Mouse (Mus musculus): ENCODE results near the gene Tmem151a. TPM values are rescaled to one million over a fixed set of nuclear protein-coding genes. Genes with fewer than 3 reads are reported as not detected.

The Tmem151a gene
- polyA plus RNA-seq, 1 experiment from 2014 or later = 0.89 TPM

DNA sequence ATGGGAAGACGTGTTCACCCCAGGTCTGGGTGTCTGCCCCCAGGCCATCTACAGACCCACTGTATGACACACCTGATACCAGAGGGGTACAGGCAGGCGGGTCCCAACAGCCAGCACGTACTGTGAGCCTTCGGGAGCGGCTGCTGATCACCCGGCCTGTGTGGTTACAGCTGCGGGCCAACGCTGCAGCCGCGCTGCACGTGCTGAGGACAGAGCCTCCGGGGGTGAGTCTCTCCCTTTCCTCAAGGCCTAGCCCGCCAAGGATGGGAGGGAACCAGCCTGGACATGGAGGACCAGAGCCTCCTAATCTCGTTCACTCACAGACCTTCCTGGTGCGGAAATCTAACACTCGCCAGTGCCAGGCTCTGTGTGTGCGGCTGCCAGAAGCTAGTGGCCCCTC lies 34.3 kb downstream of the Tmem151a start:
- H3K4me1 ChIP-seq (replicated peaks) = peaks cover 9% of the 10 kb centered on the region
- H3K9ac ChIP-seq = no peak overlapping the region
- no peak overlapping the region for H3K27ac ChIP-seq
- ATAC-seq (ENCODE audit: low read depth) (no peak), DNase-seq (no peak)
- H3K4me2 ChIP-seq = peak overlapping the region; percentile 27; the same call in 1 of the 2 replicates
- 13% methylated on average over 17 of the region's 17 CpGs for WGBS (ENCODE audit: insufficient replicate concordance)
- H3K27me3 ChIP-seq = peaks cover 53% of the 10 kb centered on the region
- H3K36me3 ChIP-seq = peaks cover 36% of the 10 kb centered on the region
- no peaks in the 10 kb centered on the region for H3K9me3 ChIP-seq (replicated peaks)
- H3K4me3 ChIP-seq (replicated peaks) = peak overlapping the region; percentile 20

- Histone ChIP-seq H3K27ac (no peak within 1 kb of the TSS), H3K9ac (no peak within 1 kb of the TSS), H3K4me3 (replicated peaks) (peak within 1 kb of the TSS; percentile 20), H3K9me3 (replicated peaks) (no peaks in the 10 kb centered on the region), H3K27me3 (peaks cover 49% of the 10 kb centered on the region), H3K36me3 (peaks cover 41% of the 10 kb centered on the region), H3K4me1 (replicated peaks) (peaks cover 9% of the 10 kb centered on the region), H3K4me2 (peak within 1 kb of the TSS; percentile 27; the same call in 1 of the 2 replicates)
- WGBS (ENCODE audit: insufficient replicate concordance) = 23% methylated on average over 14 of the region's 14 CpGs
- DNase-seq (no peak), ATAC-seq (ENCODE audit: low read depth) (peak; percentile 25; the same call in 1 of the 2 replicates)
Observed at GRCm38 (mm10) chr19:5050047-5050905, 35.1 kb downstream of the Tmem151a start, which contains the start of gene Rin1. Rin1 (plus strand) TSS chr19:5050481.

GRCm38 (mm10) chr19:5049325-5049724 lies 36.0 kb downstream of the Tmem151a start:
- H3K4me2 ChIP-seq = no peak overlapping the region

DNA sequence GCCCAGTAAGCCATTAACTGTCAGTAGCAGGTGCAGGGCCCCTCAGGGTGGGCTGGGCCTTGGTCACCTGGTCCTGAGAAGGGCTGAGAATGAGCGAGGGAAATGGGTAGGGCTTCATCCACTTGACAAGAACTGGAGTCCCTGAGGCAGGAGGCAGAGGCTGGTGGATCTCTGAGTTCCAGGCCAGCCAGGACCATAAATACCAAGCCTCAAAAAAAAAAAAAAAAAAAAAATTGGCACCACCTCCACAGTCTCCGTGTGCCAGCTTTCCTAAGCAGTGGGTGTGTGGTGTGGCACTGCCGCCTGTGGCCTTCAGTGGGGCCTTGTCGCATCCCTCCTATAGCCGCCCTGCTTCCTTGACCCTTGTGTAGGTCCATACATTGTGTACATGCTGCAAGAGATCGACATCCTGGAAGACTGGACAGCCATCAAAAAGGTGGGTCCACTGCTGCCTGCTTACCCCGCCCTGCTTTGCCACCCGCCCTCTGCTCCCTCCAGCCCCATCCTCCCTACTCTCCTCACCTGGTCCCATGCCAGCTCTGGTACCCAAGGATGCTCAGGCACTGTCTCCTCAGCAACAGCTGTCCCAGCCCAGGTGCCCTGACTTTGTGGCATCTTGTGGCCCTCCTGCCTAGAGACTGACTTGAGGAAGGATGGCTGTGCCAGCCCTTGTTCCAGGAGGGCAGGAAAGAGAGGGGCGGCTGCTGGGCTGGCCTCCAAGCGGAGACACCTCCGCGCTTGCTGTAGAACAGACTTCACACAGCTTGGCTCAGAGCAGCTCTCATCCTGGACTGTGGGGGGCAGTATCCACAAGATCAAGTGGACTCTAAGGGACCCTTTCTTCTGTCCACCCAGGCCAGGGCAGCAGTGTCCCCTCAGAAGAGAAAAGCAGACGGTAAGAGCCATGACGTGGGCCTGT lies 36.9 kb downstream of the Tmem151a start:
- Histone ChIP-seq H3K9ac (no peak overlapping the region), H3K36me3 (peaks cover 50% of the 10 kb centered on the region), H3K27me3 (peaks cover 31% of the 10 kb centered on the region), H3K4me1 (replicated peaks) (peaks cover 9% of the 10 kb centered on the region), H3K27ac (no peak overlapping the region), H3K9me3 (replicated peaks) (no peaks in the 10 kb centered on the region), H3K4me2 (no peak overlapping the region), H3K4me3 (replicated peaks) (no peak overlapping the region)
- no peak for ATAC-seq (ENCODE audit: low read depth)
- WGBS (ENCODE audit: insufficient replicate concordance) = 77% methylated on average over 14 of the region's 14 CpGs
- no peak for DNase-seq

More at GRCm38 (mm10) chr19:5049325-5049724, 36.0 kb downstream of the Tmem151a start:
- Histone ChIP-seq H3K4me3 (replicated peaks) (no peak overlapping the region), H3K27ac (no peak overlapping the region), H3K27me3 (peaks cover 41% of the 10 kb centered on the region), H3K4me1 (replicated peaks) (peaks cover 9% of the 10 kb centered on the region), H3K9ac (no peak overlapping the region), H3K9me3 (replicated peaks) (no peaks in the 10 kb centered on the region), H3K36me3 (peaks cover 45% of the 10 kb centered on the region)
- no peak for ATAC-seq (ENCODE audit: low read depth)
- WGBS (ENCODE audit: insufficient replicate concordance) = 69% methylated on average over 6 of the region's 6 CpGs
- DNase-seq = no peak

- 68% methylated on average over 4 of the region's 4 CpGs for WGBS (ENCODE audit: insufficient replicate concordance)
- Histone ChIP-seq H3K27ac (no peak overlapping the region), H3K4me3 (replicated peaks) (no peak overlapping the region), H3K4me1 (replicated peaks) (peaks cover 22% of the 10 kb centered on the region), H3K9ac (no peak overlapping the region), H3K9me3 (replicated peaks) (no peaks in the 10 kb centered on the region), H3K36me3 (peaks cover 54% of the 10 kb centered on the region), H3K4me2 (no peak overlapping the region), H3K27me3 (peaks cover 3% of the 10 kb centered on the region; the same call in 1 of the 2 replicates)
- no peak for DNase-seq
- no peak for ATAC-seq (ENCODE audit: low read depth)
Observed at GRCm38 (mm10) chr19:5045531-5045930, 39.8 kb downstream of the Tmem151a start.

DNA sequence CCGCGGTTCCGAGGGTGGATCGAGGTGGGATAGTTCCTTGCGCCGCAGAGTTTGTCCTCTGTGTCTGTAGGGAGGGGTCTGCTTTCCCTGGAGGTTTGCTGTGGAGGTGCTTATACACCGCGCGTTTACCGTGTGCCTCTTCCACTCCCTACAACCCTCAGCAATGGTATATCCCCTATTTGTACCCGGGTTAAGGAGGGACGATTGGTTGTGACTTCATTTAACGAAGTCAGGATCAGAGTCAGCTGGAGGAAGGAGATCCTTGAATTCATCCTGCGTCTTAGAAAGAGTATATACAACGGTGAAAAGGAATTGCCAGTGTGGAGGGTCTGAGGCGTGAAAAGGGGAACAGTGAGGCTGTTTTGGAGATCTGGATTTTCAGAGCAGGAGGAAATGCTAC lies 43.7 kb downstream of the Tmem151a start:
- peak overlapping the region; percentile 75 for H3K4me3 ChIP-seq (replicated peaks)
- H3K4me2 ChIP-seq = peak overlapping the region; percentile 95
- peak overlapping the region; percentile 82 for H3K27ac ChIP-seq
- H3K9ac ChIP-seq = peak overlapping the region; percentile 75
- under 1% methylated on average over 16 of the region's 16 CpGs for WGBS (ENCODE audit: insufficient replicate concordance)
- no peaks in the 10 kb centered on the region for H3K9me3 ChIP-seq (replicated peaks)
- no peaks in the 10 kb centered on the region for H3K27me3 ChIP-seq
- DNase-seq (no peak), ATAC-seq (ENCODE audit: low read depth) (no peak; the same call in 1 of the 2 replicates)
- H3K4me1 ChIP-seq (replicated peaks) = peaks cover 45% of the 10 kb centered on the region
- H3K36me3 ChIP-seq = peaks cover 24% of the 10 kb centered on the region

DNA sequence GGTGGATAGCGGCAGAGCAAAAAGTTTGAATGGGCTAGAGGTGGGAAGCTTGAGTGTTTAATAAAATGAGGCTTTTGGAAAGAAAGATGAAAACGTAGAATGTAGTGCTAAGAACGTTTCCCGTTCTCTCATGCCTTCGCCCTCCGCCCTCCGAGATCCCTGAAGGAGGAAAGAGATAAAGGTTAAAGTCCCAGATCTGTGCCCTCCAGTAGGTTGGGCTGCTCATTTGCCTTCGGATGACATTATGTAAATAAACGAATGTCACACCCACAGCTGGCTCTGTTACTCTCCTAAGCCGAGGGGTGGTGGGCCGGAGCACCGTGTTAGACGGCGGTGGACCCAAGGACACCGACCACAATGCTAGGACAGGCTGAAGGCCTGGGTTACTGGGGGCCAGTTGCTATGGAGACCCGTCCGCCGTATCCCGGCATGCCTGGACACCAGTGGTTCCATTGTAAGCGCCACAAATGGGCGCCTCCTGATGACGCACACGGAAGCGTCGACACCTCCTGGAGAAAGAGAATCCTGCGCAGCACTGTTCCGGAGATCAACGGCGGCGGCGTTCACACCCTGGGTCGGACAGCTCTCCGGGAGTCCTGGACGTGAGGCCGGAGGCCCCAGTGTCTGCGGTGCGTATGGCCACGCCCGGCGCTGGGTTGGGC lies 44.3 kb downstream of the Tmem151a start, which contains the start of gene Brms1:
Gene Brms1, plus strand, starts transcription at position 493 of the 662 bp plus-strand sequence.
- Histone ChIP-seq H3K9ac (peak within 1 kb of the TSS; percentile 75), H3K9me3 (replicated peaks) (no peaks in the 10 kb centered on the region), H3K4me1 (replicated peaks) (peaks cover 45% of the 10 kb centered on the region), H3K27ac (peak within 1 kb of the TSS; percentile 82), H3K27me3 (no peaks in the 10 kb centered on the region), H3K36me3 (peaks cover 18% of the 10 kb centered on the region; the same call in 1 of the 2 replicates), H3K4me3 (replicated peaks) (peak within 1 kb of the TSS; percentile 75), H3K4me2 (peak within 1 kb of the TSS; percentile 95)
- peak; percentile 82 for DNase-seq
- WGBS (ENCODE audit: insufficient replicate concordance) = 3% methylated on average over 40 of the region's 40 CpGs
- ATAC-seq (ENCODE audit: low read depth) = peak; percentile 74

DNA sequence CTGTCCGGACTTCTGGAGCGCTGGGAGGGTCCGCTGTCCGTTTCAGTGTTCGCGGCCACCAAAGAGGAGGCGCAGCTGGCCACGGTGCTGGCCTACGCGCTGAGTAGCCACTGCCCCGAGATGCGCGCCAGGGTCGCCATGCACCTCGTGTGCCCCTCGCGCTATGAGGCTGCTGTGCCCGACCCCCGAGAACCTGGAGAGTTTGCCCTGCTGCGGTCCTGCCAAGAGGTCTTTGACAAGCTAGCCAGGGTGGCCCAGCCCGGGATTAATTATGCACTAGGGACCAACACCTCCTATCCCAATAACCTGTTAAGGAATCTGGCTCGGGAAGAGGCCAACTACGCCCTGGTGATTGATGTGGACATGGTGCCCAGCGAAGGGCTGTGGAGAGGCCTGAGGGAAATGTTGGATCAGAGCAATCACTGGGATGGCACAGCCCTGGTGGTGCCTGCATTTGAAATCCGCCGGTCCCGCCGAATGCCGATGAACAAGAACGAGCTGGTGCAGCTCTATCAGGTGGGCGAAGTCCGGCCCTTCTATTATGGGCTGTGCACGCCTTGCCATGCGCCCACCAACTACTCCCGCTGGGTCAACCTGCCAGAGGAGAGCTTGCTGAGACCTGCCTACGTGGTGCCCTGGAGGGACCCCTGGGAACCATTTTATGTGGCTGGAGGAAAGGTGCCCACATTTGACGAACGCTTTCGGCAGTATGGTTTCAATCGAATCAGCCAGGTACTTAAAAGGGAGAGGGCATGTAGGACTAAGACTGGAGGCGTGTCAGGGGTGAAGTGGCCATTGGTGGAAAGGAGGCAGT lies 45.8 kb downstream of the Tmem151a start:
- Histone ChIP-seq H3K27me3 (no peaks in the 10 kb centered on the region), H3K4me3 (replicated peaks) (peak overlapping the region; percentile 75), H3K36me3 (peaks cover 9% of the 10 kb centered on the region; the same call in 1 of the 2 replicates), H3K9me3 (replicated peaks) (no peaks in the 10 kb centered on the region), H3K4me1 (replicated peaks) (peaks cover 45% of the 10 kb centered on the region), H3K27ac (no peak overlapping the region; the same call in 1 of the 2 replicates), H3K9ac (peak overlapping the region; percentile 80), H3K4me2 (peak overlapping the region; percentile 95)
- 25% methylated on average over 41 of the region's 41 CpGs for WGBS (ENCODE audit: insufficient replicate concordance)
- no peak for ATAC-seq (ENCODE audit: low read depth)
- DNase-seq = no peak

GRCm38 (mm10) chr19:5038709-5039156 lies 46.6 kb downstream of the Tmem151a start, which contains the start of the genes B4gat1 and AC124502.3:
B4gat1 (plus strand) TSS chr19:5038826.
AC124502.3 (plus strand) TSS chr19:5038891.
- under 1% methylated on average over 40 of the region's 44 CpGs for WGBS (ENCODE audit: insufficient replicate concordance)
- ATAC-seq (ENCODE audit: low read depth) = peak; percentile 75
- Histone ChIP-seq H3K9me3 (replicated peaks) (no peaks in the 10 kb centered on the region), H3K4me3 (replicated peaks) (peak within 1 kb of the TSS; percentile 75), H3K36me3 (peaks cover 6% of the 10 kb centered on the region; the same call in 1 of the 2 replicates), H3K4me1 (replicated peaks) (peaks cover 45% of the 10 kb centered on the region), H3K9ac (peak within 1 kb of the TSS; percentile 80), H3K27me3 (no peaks in the 10 kb centered on the region), H3K27ac (peak within 1 kb of the TSS; percentile 62; the same call in 1 of the 2 replicates), H3K4me2 (peak within 1 kb of the TSS; percentile 95)
- DNase-seq = peak; percentile 75

Data from liver, embryonic 13.5 days (tissue).